Mouse (Mus musculus) intestine, postnatal 0 days (tissue): ENCODE measurements around the gene Islr. TPM values are rescaled to one million over a fixed set of nuclear protein-coding genes. Genes with fewer than 3 reads are reported as not detected.

Experiments used
- ATAC-seq: fragments of 200-750 bp; cut with Nextera tagmentation; 2 replicates; pipeline ENCODE4 v1.8.0; 2017; ENCODE audit warnings: mild to moderate bottlenecking, moderate TSS enrichment, moderate library complexity
- H3K27ac ChIP-seq: fragments of 300-500 bp; sonication (generic); 2 replicates; pipeline ENCODE4 v1.5.1; 2014; ENCODE audit warnings: mild to moderate bottlenecking, low read depth, low read length, moderate library complexity
- H3K27me3 ChIP-seq: fragments of 300-500 bp; sonication (generic); replicated peaks from 2 replicates; pipeline ENCODE4 v1.6.1; 2014; ENCODE audit warnings: low read length, mixed read lengths; ENCODE audit not compliant: control insufficient read depth, insufficient read depth
- H3K36me3 ChIP-seq: fragments of 300-500 bp; sonication (generic); 2 replicates; pipeline ENCODE4 v1.6.1; 2014; ENCODE audit warnings: mild to moderate bottlenecking, moderate library complexity; ENCODE audit not compliant: control insufficient read depth, insufficient read depth
- H3K4me1 ChIP-seq: fragments of 300-500 bp; sonication (generic); replicated peaks from 2 replicates; pipeline ENCODE4 v1.6.1; 2014; ENCODE audit warnings: antibody characterized with exemption, low read length, mixed read lengths; ENCODE audit not compliant: control insufficient read depth, insufficient read depth
- H3K4me2 ChIP-seq: fragments of 300-500 bp; sonication (generic); replicated peaks from 2 replicates; pipeline ENCODE4 v1.6.1; 2014; ENCODE audit warnings: low read depth, mild to moderate bottlenecking, moderate library complexity
- H3K4me3 ChIP-seq: fragments of 300-500 bp; sonication (generic); 2 replicates; pipeline ENCODE4 v1.5.1; 2014; ENCODE audit warnings: low read depth, low read length
- H3K9ac ChIP-seq: fragments of 300-500 bp; sonication (generic); 2 replicates; pipeline ENCODE4 v1.6.1; 2014; ENCODE audit warnings: mild to moderate bottlenecking, low read depth, low read length
- H3K9me3 ChIP-seq: fragments of 300-500 bp; sonication (generic); 2 replicates; pipeline ENCODE4 v1.6.1; 2016; ENCODE audit warnings: mixed run types; ENCODE audit not compliant: control insufficient read depth
- CTCF ChIP-seq: sonication (generic); IDR thresholded peaks from 2 replicates; pipeline ENCODE4 v1.5.1; 2016; ENCODE audit warnings: low read depth, mild to moderate bottlenecking, control low read depth, antibody characterized with exemption, moderate library complexity
- WGBS: fragments of 180-500 bp; shearing (Covaris S2); extraction: QIAGEN DNeasy Blood & Tissue Kit; methylation state at CpG from one replicate; pipeline ENCODE4 v1.1.7; 2014; 5-methylcytosine and 5-hydroxymethylcytosine counted together
- polyA plus RNA-seq: library from polyadenylated mRNA; unstranded; fragments of >200 nt; fragmentation: Nextera tagmentation; extraction: Ambion mirVana; gene quantifications from 2 replicates; pipeline ENCODE4 v1.2.1, GENCODE M21; 2015

Gene Islr
- polyA plus RNA-seq, 1 experiment from 2014 or later: 29.6 TPM

DNA sequence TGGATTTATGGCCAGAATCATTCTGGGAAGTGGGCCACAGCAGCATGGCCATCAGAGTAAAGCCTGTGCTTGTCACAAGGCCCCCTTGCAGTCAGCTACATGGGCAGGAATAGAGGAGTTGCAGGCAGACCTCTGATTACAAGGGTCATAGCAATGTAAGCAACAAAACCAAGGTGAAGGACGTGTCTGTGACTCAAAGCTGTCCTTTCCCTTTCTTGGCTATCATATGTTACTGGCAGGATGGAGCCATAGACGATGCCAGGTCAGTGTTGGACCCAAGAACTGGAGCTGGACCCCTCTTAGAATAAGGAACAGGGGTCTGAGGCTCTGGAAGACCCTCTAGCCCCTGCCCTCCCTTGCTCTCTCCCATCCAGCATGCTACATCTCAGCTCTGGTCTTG, 55.3 kb downstream of the Islr start:
- H3K27ac ChIP-seq: no peak overlapping the region
- no peaks in the 10 kb centered on the region for H3K4me1 ChIP-seq
- no peak overlapping the region for H3K9ac ChIP-seq
- ATAC-seq: no peak
- no peak overlapping the region for H3K4me2 ChIP-seq
- H3K27me3 ChIP-seq: no peaks in the 10 kb centered on the region
- no peaks in the 10 kb centered on the region for H3K36me3 ChIP-seq
- H3K4me3 ChIP-seq: no peak overlapping the region
- no peaks in the 10 kb centered on the region for H3K9me3 ChIP-seq
- 69% methylated on average over 2 of the region's 2 CpGs for WGBS
- TF ChIP-seq CTCF: no peak

DNA sequence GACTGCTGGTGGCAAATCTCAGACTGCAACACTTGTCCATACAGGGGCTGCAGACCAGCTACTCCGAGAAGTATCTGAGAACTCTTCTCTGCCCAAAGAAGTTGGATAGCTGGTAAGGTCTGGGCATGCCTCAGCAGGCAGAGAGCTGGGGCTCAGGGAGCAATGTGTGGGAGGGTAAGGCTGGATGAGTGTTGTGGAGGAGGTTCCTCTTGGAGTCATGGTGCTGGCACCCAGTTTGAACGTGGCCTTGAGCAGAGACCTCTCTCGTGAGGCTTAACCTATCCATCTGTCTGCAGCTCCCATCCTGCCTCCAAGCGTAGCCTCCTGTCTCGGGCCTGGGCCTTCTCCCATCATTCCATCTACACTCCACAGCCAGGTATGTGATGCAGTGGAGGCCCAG, 58.7 kb downstream of the Islr start:
- WGBS: 85% methylated on average over 5 of the region's 5 CpGs
- H3K27me3 ChIP-seq: no peaks in the 10 kb centered on the region

GRCm38 (mm10) chr9:58144664-58145063, 59.4 kb downstream of the Islr start:
- WGBS: 100% methylated on average over 1 of the region's 1 CpGs
- Histone ChIP-seq H3K27me3 (no peaks in the 10 kb centered on the region), H3K4me1 (no peaks in the 10 kb centered on the region), H3K4me3 (no peak overlapping the region), H3K9ac (no peak overlapping the region), H3K36me3 (no peaks in the 10 kb centered on the region), H3K4me2 (no peak overlapping the region), H3K27ac (no peak overlapping the region), H3K9me3 (no peaks in the 10 kb centered on the region)
- no peak for TF ChIP-seq CTCF
- no peak for ATAC-seq

More for the DNA sequence above, 58.7 kb downstream of the Islr start:
- Histone ChIP-seq H3K4me2 (no peak overlapping the region), H3K4me3 (no peak overlapping the region), H3K9ac (no peak overlapping the region), H3K27ac (no peak overlapping the region), H3K9me3 (no peaks in the 10 kb centered on the region), H3K36me3 (no peaks in the 10 kb centered on the region), H3K4me1 (no peaks in the 10 kb centered on the region)
- ATAC-seq: no peak
- TF ChIP-seq CTCF: no peak

GRCm38 (mm10) chr9:58143419-58143818, 60.7 kb downstream of the Islr start:
- H3K4me2 ChIP-seq: no peak overlapping the region
- no peaks in the 10 kb centered on the region for H3K27me3 ChIP-seq
- H3K36me3 ChIP-seq: no peaks in the 10 kb centered on the region
- no peaks in the 10 kb centered on the region for H3K4me1 ChIP-seq
- no peak overlapping the region for H3K4me3 ChIP-seq
- no peak overlapping the region for H3K27ac ChIP-seq
- H3K9me3 ChIP-seq: no peaks in the 10 kb centered on the region
- H3K9ac ChIP-seq: no peak overlapping the region
- TF ChIP-seq CTCF: no peak
- ATAC-seq: no peak
- WGBS: 40% methylated on average over 7 of the region's 7 CpGs

- Histone ChIP-seq H3K4me3 (no peak overlapping the region), H3K9ac (no peak overlapping the region), H3K4me1 (no peaks in the 10 kb centered on the region; the same call in 1 of the 2 replicates), H3K27ac (no peak overlapping the region), H3K36me3 (no peaks in the 10 kb centered on the region), H3K4me2 (no peak overlapping the region), H3K9me3 (no peaks in the 10 kb centered on the region), H3K27me3 (no peaks in the 10 kb centered on the region)
- WGBS: 17% methylated on average over 6 of the region's 6 CpGs
- no peak for TF ChIP-seq CTCF
- ATAC-seq: no peak
Observed at GRCm38 (mm10) chr9:58139947-58140346, 64.2 kb downstream of the Islr start.

DNA sequence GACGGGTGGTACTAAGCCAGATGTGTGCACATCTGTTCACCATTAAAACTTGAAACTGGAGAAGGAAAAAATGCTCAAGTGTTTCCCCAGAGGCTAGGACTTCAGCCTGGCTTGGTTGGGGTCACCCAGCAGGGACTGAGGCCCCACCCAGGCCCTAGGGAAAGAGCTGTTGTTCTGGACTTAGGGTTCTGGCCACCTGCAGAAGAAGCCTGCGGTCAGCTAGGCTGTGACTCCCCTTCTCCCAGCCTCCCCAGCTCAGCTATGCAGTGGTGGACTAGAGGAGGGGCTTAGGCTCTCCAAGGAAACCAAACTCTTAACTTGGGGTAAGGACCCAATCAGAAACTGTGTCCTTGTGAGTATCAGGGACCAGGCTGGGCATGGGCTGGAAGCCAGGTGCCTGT, 68.2 kb downstream of the Islr start:
- ATAC-seq: no peak
- no peak for TF ChIP-seq CTCF
- H3K4me2 ChIP-seq: no peak overlapping the region
- no peak overlapping the region for H3K4me3 ChIP-seq
- WGBS: 47% methylated on average over 2 of the region's 2 CpGs
- no peaks in the 10 kb centered on the region; the same call in 1 of the 2 replicates for H3K4me1 ChIP-seq
- H3K27me3 ChIP-seq: no peaks in the 10 kb centered on the region
- H3K9me3 ChIP-seq: no peaks in the 10 kb centered on the region
- H3K36me3 ChIP-seq: no peaks in the 10 kb centered on the region
- no peak overlapping the region for H3K27ac ChIP-seq
- no peak overlapping the region for H3K9ac ChIP-seq

GRCm38 (mm10) chr9:58134906-58135305, 69.2 kb downstream of the Islr start:
- no peak overlapping the region for H3K4me2 ChIP-seq
- H3K4me3 ChIP-seq: no peak overlapping the region
- 48% methylated on average over 7 of the region's 7 CpGs for WGBS
- no peak overlapping the region for H3K27ac ChIP-seq
- no peaks in the 10 kb centered on the region; the same call in 1 of the 2 replicates for H3K27me3 ChIP-seq
- H3K9ac ChIP-seq: no peak overlapping the region
- TF ChIP-seq CTCF: no peak
- ATAC-seq: no peak
- no peaks in the 10 kb centered on the region; the same call in 1 of the 2 replicates for H3K4me1 ChIP-seq
- H3K9me3 ChIP-seq: no peaks in the 10 kb centered on the region
- no peaks in the 10 kb centered on the region for H3K36me3 ChIP-seq
